ENCODE assay signal across 8 mouse cellular contexts in genomic region chr10:17212551-17213309, GRCm38 (mm10).
DNase-seq lines count a peak whose midpoint lies in the region; ATAC-seq lines count a peak whose summit lies in the region.

No protein-coding gene starts in this region.

- H3K9ac ChIP-seq in heart, embryonic 11.5 days (ENCODE audit: low read depth, low read length) = no peak overlapping the region
- H3K9ac ChIP-seq in forebrain, embryonic 16.5 days (replicated peaks; ENCODE audit: low read depth, low read length) = no peak overlapping the region

- H3K27me3 ChIP-seq in heart, embryonic 11.5 days (ENCODE audit: control insufficient read depth, insufficient read depth, low read length) = no peaks in the 10 kb centered on the region
- H3K27me3 ChIP-seq in forebrain, embryonic 16.5 days (replicated peaks; ENCODE audit: control insufficient read depth, insufficient read depth, low read length) = no peaks in the 10 kb centered on the region

- H3K27ac ChIP-seq in heart, embryonic 11.5 days (ENCODE audit: low read depth, low read length) = no peak overlapping the region
- peak overlapping the region; percentile 33 for H3K27ac ChIP-seq in forebrain, embryonic 16.5 days (ENCODE audit: low read length)

- WGBS in heart, embryonic 11.5 days (ENCODE audit: insufficient replicate concordance) = 47% methylated on average over 12 of the region's 12 CpGs
- WGBS in forebrain, embryonic 16.5 days = 13% methylated on average over 11 of the region's 12 CpGs

- no peak overlapping the region for H3K4me3 ChIP-seq in heart, embryonic 11.5 days (ENCODE audit: low read depth, low read length)
- H3K4me3 ChIP-seq in forebrain, embryonic 16.5 days (replicated peaks; ENCODE audit: low read length) = no peak overlapping the region

- no peaks in the 10 kb centered on the region for H3K4me1 ChIP-seq in heart, embryonic 11.5 days (ENCODE audit: control insufficient read depth, insufficient read depth, low read length)
- peaks cover 14% of the 10 kb centered on the region for H3K4me1 ChIP-seq in forebrain, embryonic 16.5 days (replicated peaks; ENCODE audit: control insufficient read depth, insufficient read depth, low read length)

- H3K9me3 ChIP-seq in heart, embryonic 11.5 days (replicated peaks; ENCODE audit: control insufficient read depth, low read length) = no peaks in the 10 kb centered on the region
- H3K9me3 ChIP-seq in forebrain, embryonic 16.5 days (ENCODE audit: control insufficient read depth, low read length) = no peaks in the 10 kb centered on the region

- no peak overlapping the region for H3K4me2 ChIP-seq in heart, embryonic 11.5 days
- H3K4me2 ChIP-seq in forebrain, embryonic 16.5 days (ENCODE audit: low read length) = peak overlapping the region; percentile 28; the same call in 1 of the 2 replicates

- DNase-seq in heart, adult 18-20 months = peak; percentile 39 to 54
- DNase-seq in R1 (ENCODE audit: low read depth, low spot score) = peak; percentile 38
- no peak for DNase-seq in urinary bladder, postnatal 36 days (ENCODE audit: low spot score in 2 of 2)
- DNase-seq in adrenal gland, adult (ENCODE audit: inconsistent age in 2 of 2, low spot score in 1 of 2) = no peak
- DNase-seq in left cerebral cortex, adult 18-20 months (ENCODE audit: low spot score in 2 of 2) = no peak

- ATAC-seq in heart, embryonic 11.5 days (replicated peaks; ENCODE audit: insufficient number of reproducible peaks, low FRiP score, low TSS enrichment) = no peak
- ATAC-seq in forebrain, embryonic 16.5 days = peak; percentile 82
- peak; percentile 83 for ATAC-seq in megakaryocyte progenitor cell, adult 5-6 weeks (replicated peaks; ENCODE audit: poor library complexity)

- H3K36me3 ChIP-seq in heart, embryonic 11.5 days (ENCODE audit: control insufficient read depth, insufficient read depth, low read length) = no peaks in the 10 kb centered on the region
- H3K36me3 ChIP-seq in forebrain, embryonic 16.5 days (ENCODE audit: control insufficient read depth, insufficient read depth) = no peaks in the 10 kb centered on the region

Comparison
In these comparisons a context has a peak if more than half of its experiments do, and no peak if none do; other contexts are left out.
1. DNase-seq: peak in heart, adult 18-20 months (2 of 2) and R1 (single experiment); none in urinary bladder, postnatal 36 days (0 of 2), adrenal gland, adult (0 of 2) and left cerebral cortex, adult 18-20 months (0 of 2).